Mouse (Mus musculus): ENCODE measurements around the gene Btbd2. TPM values are rescaled to one million over a fixed set of nuclear protein-coding genes. Genes with fewer than 3 reads are reported as not detected.
A peak's percentile ranks its signal among the peaks of the same experiment; 100 is the strongest.
"Not testable (repeated sequence)": the region's sequence is repeated elsewhere in the genome, so short reads cannot be mapped to it uniquely, and the experiment has no call there.

The Btbd2 gene
- total RNA-seq, 2 experiments from 2014 or later, result 42.2 to 42.4 TPM

DNA sequence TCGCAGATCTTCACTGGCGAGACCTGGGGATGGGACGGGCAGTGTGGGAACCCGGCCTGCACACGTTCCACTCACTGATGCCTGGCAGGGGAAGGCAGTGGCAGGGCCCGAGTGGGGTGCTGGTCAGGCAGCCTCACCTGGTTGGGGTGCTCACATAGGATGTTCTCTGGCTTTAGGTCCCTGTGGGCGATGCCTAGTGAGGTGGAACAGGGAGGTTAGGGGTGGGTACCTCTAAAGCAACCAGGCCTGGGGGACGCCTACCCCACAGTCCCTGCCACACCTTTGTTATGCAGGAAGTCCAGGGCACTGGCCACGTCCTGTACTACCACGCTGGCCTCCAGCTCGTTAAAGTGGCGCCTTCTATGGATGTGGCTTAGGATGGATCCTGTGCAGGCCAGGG is 12.1 kb upstream of the Btbd2 start:
- no peak for DNase-seq

- DNase-seq, result no peak
These were observed 11.7 kb upstream of the Btbd2 start for GRCm38 (mm10) chr10:80668614-80669013.

GRCm38 (mm10) chr10:80666837-80667412 is 10.1 kb upstream of the Btbd2 start:
- DNase-seq, result no peak

GRCm38 (mm10) chr10:80665981-80666733 is 9.3 kb upstream of the Btbd2 start:
- no peak for DNase-seq

GRCm38 (mm10) chr10:80665459-80665858 is 8.6 kb upstream of the Btbd2 start:
- DNase-seq, result no peak

- DNase-seq, result peak; percentile 87
These were observed 8.1 kb upstream of the Btbd2 start for GRCm38 (mm10) chr10:80665016-80665380.

- peak; percentile 93 for DNase-seq
These were observed 7.5 kb upstream of the Btbd2 start for GRCm38 (mm10) chr10:80664197-80665015.

DNA sequence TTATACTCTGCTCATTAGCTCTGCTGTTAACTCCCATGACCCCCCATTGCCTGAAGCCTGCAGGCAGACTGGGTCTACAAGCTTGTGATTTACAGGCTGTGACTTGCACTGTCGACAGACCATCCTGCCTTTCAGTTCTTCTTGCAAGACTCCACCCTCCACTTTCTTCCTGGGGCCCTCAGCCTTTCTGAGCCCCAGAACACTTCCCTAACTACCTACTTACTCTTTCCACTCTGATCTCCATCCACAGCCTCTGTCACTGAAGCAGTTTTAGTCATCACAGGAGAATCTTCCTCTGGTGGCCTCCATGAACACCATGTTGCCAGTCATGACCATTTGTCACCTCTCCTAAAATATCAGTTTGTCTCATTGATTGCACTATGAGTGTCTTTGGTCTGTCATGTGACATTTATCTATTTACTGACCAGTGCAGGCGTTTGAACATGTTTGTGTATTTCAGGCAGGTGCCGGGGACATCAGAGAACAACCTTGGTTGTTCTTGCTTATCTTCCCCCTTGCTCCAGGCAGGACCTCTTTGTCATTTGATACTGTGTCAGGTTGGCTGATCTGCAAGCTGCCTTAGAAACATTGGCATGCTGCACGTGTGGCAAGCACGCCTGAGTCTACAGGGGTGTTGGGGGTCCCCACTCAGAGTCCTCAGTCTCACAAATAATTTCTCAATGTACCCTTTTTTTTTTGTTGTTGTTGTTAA is 6.8 kb upstream of the Btbd2 start:
- DNase-seq, result no peak

- peak; percentile 69 for DNase-seq
These were observed 4.3 kb upstream of the Btbd2 start for GRCm38 (mm10) chr10:80661149-80661548.

DNA sequence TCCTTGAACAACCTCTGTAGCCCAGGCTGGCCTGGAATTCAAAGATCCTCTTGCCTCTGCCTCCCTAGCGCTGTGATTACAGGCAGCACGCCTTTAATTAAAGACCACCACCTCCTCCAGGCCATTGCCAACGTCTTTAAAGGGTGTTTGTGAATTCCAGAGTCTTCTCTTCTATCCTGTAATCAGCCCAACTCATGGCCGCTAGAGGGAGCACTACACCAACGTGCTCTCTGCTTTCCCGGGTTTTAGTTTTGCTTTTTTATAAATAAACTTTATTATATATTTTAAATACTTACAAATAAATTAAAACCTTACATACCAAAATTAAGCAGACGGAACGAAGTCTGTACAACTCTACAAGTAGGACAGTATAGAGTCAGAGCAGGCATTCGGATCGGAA is 2.3 kb upstream of the Btbd2 start:
- peak; percentile 87 for DNase-seq

- no peak for DNase-seq
These were observed 2.0 kb upstream of the Btbd2 start for GRCm38 (mm10) chr10:80658841-80659202.

DNA sequence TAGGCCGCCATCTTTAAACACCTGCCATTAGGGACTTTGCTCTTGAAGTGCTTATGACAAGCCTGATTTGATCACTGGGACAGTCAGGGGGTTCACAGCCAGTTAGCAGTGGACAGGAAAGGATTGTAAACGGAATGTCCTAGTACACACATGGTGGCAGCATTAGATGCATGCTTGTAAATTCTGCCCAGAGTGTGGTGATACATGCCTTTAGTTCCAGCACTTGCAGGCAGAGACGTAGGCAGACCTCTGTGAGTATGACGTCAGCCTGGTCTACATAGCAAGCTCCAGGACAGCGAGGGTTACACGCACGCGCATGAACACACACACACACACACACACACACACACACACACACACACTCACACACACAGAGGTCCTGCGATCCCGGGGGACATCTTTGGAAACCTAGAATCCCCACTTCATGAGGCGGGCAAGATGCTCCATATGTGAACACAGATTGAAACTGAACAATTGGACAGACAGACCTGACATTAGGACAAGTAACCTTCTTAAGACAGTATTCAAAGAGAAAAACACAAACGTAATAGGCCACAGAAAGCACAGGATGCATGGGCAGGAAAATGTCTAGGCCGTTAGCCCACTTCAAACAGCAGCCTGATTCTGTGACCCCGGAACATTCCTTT is 1.4 kb upstream of the Btbd2 start:
- no peak for DNase-seq

DNA sequence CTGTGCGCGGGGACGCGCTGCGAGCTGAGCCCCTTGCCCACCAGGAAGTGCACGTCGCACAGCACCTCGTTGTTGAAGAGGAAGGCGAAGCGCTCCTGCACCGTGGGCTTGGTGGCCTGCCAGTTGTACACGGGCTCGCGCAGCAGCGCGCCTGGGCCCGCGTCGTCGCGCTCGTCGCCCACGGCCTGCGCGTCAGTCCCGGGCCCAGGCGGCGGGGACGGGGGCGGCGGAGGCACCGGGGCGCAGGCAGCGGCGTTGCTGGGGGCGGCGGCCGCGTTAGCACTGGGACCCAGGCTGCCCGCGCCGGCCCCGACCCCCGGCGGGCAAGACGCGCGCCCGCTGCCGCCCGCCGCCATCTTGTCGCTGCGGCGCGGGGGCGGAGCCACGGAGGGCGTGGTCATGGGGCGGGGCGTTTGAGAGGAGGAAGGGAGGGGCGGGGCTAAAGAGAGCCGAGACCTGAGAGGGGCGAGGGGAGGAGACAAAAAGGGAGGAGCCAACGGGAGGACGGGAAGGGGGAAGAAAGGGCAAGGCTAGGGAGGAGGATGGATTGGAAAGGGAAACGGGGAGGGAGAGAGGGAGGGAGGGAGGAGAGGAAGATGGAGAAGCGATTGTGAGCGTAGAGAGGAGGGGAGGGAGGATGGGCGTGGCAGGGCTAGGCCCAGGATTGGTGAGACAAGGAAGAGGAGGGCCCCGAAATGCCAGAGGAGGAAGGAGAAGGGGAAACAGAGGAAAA is 575 bp downstream of the Btbd2 start:
- DNase-seq, result peak; percentile 98

DNA sequence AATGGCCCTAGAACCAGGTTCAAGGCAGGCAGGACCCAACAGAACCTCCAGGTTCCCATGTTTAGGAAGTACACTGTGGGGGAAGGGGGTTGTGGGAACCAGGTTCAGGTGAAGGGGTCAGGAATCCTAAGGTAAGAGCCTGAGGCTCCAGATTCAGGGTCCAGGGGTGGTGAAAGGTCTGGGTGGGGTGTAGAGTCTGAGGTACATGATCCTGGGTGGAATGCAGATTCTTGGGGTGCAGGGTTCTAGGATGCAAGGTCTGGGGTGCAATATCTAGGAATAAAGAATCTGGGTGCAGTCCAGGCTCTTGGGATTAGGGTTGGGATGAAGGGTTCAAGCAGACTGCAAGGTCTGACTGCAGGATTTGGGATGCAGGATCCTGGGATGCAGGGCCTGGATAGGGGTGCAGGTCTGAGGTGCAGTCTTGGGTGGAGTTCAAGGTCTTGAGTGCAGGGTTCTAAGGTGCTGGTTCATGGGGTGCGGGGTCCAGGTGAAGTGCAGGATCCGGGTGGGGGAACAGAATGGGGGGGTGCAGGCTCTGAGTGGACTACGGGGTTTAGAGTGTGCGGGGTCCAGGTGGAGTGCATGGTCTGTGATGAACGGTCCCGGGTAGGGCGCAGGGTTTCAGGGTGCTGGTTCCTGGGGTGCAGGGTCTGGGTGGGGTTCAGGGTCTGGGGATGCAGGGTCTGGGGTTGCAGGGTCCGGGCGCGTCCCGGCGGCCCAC is 1.3 kb downstream of the Btbd2 start:
- no peak for DNase-seq

GRCm38 (mm10) chr10:80654866-80655265 is 2.0 kb downstream of the Btbd2 start:
- DNase-seq, result no peak

- no peak for DNase-seq
These were observed 3.6 kb downstream of the Btbd2 start for GRCm38 (mm10) chr10:80653156-80653720.

- no peak for DNase-seq
These were observed 6.5 kb downstream of the Btbd2 start for GRCm38 (mm10) chr10:80650392-80650791.

GRCm38 (mm10) chr10:80649910-80650309 is 7.0 kb downstream of the Btbd2 start:
- not testable (repeated sequence) for DNase-seq

DNA sequence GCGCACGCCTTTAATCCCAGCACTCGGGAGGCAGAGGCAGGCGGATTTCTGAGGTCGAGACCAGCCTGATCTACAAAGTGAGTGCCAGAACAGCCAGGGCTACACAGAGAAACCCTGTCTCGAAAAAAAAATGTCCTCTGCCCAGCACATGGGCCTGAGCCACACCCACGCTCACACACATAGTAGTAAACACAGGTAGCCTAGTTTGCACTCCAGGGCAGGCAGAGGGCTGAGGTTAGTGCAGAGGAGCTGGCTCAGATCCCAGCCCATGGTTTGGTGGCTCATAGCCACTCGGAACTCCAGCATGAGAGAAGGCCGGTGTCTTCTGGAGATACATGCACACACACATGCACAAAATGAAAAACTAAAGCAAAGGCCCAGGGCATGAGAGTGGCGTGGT is 9.9 kb downstream of the Btbd2 start:
- DNase-seq, result no peak

DNA sequence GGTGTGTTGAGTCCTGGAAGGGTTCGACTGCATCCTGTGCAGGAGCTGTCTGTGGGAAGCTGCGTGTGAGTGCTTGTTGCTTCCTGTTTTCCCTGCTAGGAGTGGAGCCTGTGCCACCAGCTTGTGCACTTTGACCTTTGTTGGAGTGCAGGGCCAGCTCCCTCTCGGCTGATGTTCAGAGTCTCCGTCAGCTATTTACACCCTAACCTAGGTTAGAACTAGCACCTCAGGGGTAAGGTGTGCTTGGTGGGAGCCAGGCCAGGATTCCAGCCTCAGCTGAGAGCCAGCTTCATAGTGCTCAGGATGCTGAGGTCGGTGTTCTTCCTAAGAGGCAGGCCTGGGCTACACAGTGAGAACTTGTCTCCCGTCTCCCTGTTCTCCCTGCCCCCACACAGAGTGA is 21.5 kb downstream of the Btbd2 start:
- no peak for DNase-seq

- no peak for DNase-seq
These were observed 27.9 kb downstream of the Btbd2 start for GRCm38 (mm10) chr10:80628925-80629324.

All from heart, postnatal 4 days (tissue).